ENCODE assay signal across 17 mouse cellular contexts in the genomic region with DNA sequence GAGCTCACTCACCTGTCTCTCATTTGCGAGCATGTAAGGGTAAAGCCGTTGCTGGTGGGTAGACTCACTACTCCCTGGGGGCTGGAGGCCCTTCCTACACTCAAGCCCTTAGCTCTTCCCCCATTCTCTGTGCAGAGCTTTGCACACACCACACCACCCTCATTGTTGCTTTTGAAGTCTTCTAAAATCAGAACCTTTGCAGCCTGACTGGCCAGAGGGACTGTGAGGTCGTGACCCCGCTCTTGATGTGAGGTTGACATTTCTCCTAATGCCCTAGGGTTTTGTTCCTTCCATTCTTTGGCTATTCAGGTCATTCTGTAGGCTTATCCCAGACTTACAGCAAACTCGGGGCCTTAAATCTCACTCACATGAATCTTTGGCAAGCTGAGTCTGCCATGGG.
DNase-seq lines count a peak whose midpoint lies in the region; ATAC-seq and TF ChIP-seq lines count a peak whose summit lies in the region.
"Had no signal": no experiment of that assay in that cellular context is flagged by ENCODE, and none has a peak within 500 bp of the region (broad histone marks: within the 10 kb centered on the region; RNA-seq: fewer than 3 reads in every experiment).

No protein-coding gene starts in this region.

- no peak overlapping the region for H3K4me3 ChIP-seq in heart, embryonic 16.5 days (ENCODE audit: low read length)
- H3K4me3 ChIP-seq in lung, embryonic 15.5 days = no peak overlapping the region
- H3K4me3 ChIP-seq in lung, adult 2 months (replicated peaks; ENCODE audit: extremely low read depth, low read depth, low read length) = no peak overlapping the region
- H3K4me3 ChIP-seq in intestine, embryonic 15.5 days (replicated peaks) = no peak overlapping the region
- H3K4me3 ChIP-seq: forebrain, embryonic 12.5 days; limb, embryonic 10.5 days had no signal

- peaks cover 46% of the 10 kb centered on the region for H3K4me1 ChIP-seq in heart, embryonic 16.5 days (ENCODE audit: control insufficient read depth, insufficient read depth, low read length)
- peaks cover 47% of the 10 kb centered on the region for H3K4me1 ChIP-seq in lung, embryonic 15.5 days
- peaks cover 5% of the 10 kb centered on the region; the same call in 1 of the 2 replicates for H3K4me1 ChIP-seq in lung, adult 2 months (ENCODE audit: control insufficient read depth, insufficient read depth, low read length)
- peaks cover 19% of the 10 kb centered on the region for H3K4me1 ChIP-seq in intestine, embryonic 15.5 days (replicated peaks)

- no peaks in the 10 kb centered on the region for H3K36me3 ChIP-seq in heart, embryonic 16.5 days (ENCODE audit: control insufficient read depth, insufficient read depth)
- H3K36me3 ChIP-seq in lung, embryonic 15.5 days = no peaks in the 10 kb centered on the region
- no peaks in the 10 kb centered on the region for H3K36me3 ChIP-seq in intestine, embryonic 15.5 days
- H3K36me3 ChIP-seq: forebrain, embryonic 12.5 days; limb, embryonic 10.5 days had no signal

- WGBS in heart, embryonic 16.5 days = 56% methylated on average over 5 of the region's 5 CpGs
- WGBS in lung, embryonic 15.5 days = 59% methylated on average over 5 of the region's 5 CpGs
- 84% methylated on average over 5 of the region's 5 CpGs for WGBS in lung, adult 2 months
- 66% methylated on average over 5 of the region's 5 CpGs for WGBS in intestine, embryonic 15.5 days

- intact Hi-C loops in heart, postnatal 36 days (cut with DNase I) = no loop called here

- no peaks in the 10 kb centered on the region for H3K27me3 ChIP-seq in heart, embryonic 16.5 days (ENCODE audit: control insufficient read depth, insufficient read depth, low read length)
- no peaks in the 10 kb centered on the region for H3K27me3 ChIP-seq in lung, embryonic 15.5 days
- H3K27me3 ChIP-seq in intestine, embryonic 15.5 days (replicated peaks) = no peaks in the 10 kb centered on the region
- H3K27me3 ChIP-seq: forebrain, embryonic 12.5 days; Patski had no signal

- TF ChIP-seq CTCF in lung, adult 2 months (IDR thresholded peaks at IDR 0.05; ENCODE audit: insufficient read depth, low read length) = no peak

- no peak overlapping the region for H3K4me2 ChIP-seq in heart, embryonic 16.5 days (ENCODE audit: low read depth, low read length)
- H3K4me2 ChIP-seq in lung, embryonic 15.5 days = no peak overlapping the region
- H3K4me2 ChIP-seq in intestine, embryonic 15.5 days (replicated peaks) = no peak overlapping the region
- H3K4me2 ChIP-seq: forebrain, embryonic 12.5 days had no signal

- peak; percentile 81 for DNase-seq in heart, adult 11 months
- DNase-seq in heart, postnatal 36 days = no peak
- DNase-seq in heart, adult 18-20 months = no peak
- DNase-seq in lung, adult 2 months = no peak
- DNase-seq in cerebellum, postnatal 25 days = no peak
- DNase-seq: adrenal gland, adult 8-10 months; cerebellum, adult 9-10 months; kidney, adult 8-10 months; layer of hippocampus, adult 9-11 months; retina, postnatal 1 day had no signal

- TF ChIP-seq POLR2A in lung, adult 2 months (IDR thresholded peaks at IDR 0.05; ENCODE audit: borderline replicate concordance, extremely low read depth, low read depth, low read length) = no peak

- no peak for ATAC-seq in heart, embryonic 16.5 days (replicated peaks; ENCODE audit: extremely low read depth, insufficient read depth, low FRiP score)
- 0 out of 2 replicates have a peak, but pooled peaks have one; percentile 9 for ATAC-seq in lung, embryonic 15.5 days (ENCODE audit: borderline replicate concordance, extremely low read depth, low FRiP score, low TSS enrichment)
- ATAC-seq in intestine, embryonic 15.5 days = no peak
- ATAC-seq: CD4-positive, CD25-positive, alpha-beta regulatory T cell, adult 4 months; Patski had no signal

- H3K27ac ChIP-seq in heart, embryonic 16.5 days (ENCODE audit: low read length) = peak overlapping the region; percentile 80
- 0 out of 2 replicates have a peak overlapping the region, but pooled peaks have one; percentile 29 for H3K27ac ChIP-seq in lung, embryonic 15.5 days
- 0 out of 2 replicates have a peak overlapping the region, but pooled peaks have one; percentile 0 for H3K27ac ChIP-seq in intestine, embryonic 15.5 days
- H3K27ac ChIP-seq: forebrain, embryonic 12.5 days; limb, embryonic 10.5 days had no signal

- H3K9me3 ChIP-seq in heart, embryonic 16.5 days (replicated peaks; ENCODE audit: control insufficient read depth, low read length) = no peaks in the 10 kb centered on the region
- no peaks in the 10 kb centered on the region for H3K9me3 ChIP-seq in lung, embryonic 15.5 days
- no peaks in the 10 kb centered on the region for H3K9me3 ChIP-seq in intestine, embryonic 15.5 days
- H3K9me3 ChIP-seq: forebrain, embryonic 12.5 days; limb, embryonic 10.5 days had no signal

- no peak overlapping the region for H3K9ac ChIP-seq in heart, embryonic 16.5 days (ENCODE audit: low read length)
- H3K9ac ChIP-seq in lung, embryonic 15.5 days = no peak overlapping the region
- no peak overlapping the region for H3K9ac ChIP-seq in intestine, embryonic 15.5 days
- H3K9ac ChIP-seq: forebrain, embryonic 12.5 days had no signal

Comparison
In these comparisons a context has a peak if more than half of its experiments do, and no peak if none do; other contexts are left out.
1. H3K27ac ChIP-seq: peak in every context shown above with its lines; median percentile 80 in heart, embryonic 16.5 days; 29 in lung, embryonic 15.5 days; 0 in intestine, embryonic 15.5 days.